Mouse (Mus musculus) kidney, adult 2 months (tissue): ENCODE data around the gene Lgr6.

Experiments
- CTCF ChIP-seq: fragments of 200-500 bp; conservative IDR thresholded peaks from 2 replicates; pipeline ENCODE4 v1.5.1; 2011; ENCODE audit warnings: low read depth, mild to moderate bottlenecking, control low read depth, low read length, moderate library complexity, mixed read lengths; ENCODE audit not compliant: insufficient read depth, insufficient read length
- POLR2A ChIP-seq: fragments of 200-500 bp; IDR thresholded peaks from one replicate; pipeline ENCODE4 v1.6.1; 2011; ENCODE audit warnings: low read depth, low read length, control low read depth

DNA sequence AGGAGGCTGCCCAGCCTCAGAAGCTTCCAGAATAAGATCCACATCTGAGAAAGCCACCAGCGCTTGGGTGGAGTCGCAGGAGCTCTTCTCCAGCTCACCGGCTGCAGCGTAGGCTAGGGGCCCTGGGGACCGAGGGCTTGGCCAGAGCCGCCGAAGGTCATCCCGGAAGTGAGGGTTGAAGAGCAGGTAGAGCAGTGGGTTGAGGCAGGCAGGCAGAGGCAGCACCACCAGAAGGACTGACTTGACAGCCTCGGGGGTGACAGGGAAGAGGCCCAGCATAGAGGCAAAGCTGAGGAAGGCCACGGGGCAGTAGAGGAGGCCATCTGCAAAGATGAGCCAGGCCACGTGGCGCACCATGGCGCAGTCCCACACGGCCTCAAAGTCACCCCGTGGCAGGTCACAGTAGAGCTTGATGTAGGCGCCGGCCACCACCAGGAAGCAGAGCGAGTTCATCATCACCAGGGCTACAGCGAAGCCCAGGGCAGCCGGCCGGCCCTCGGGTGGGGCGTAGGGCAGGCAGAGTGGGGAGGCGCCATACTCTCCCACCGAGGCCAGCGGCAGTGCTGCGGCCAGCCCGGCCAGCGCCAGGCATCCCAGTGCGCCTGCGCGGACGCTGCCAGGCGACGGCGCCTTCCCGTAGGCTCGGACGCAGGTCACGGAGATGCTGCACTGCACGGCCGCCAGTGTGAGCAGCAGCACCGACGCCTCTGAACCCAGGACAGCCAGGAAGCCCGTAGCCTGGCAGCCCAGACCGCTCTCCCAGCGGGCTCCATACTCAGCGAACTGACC is 117.7 kb downstream of the Lgr6 start:
- no peak for TF ChIP-seq POLR2A
- TF ChIP-seq CTCF: no peak
